Mouse (Mus musculus): ENCODE measurements around the gene Triml2. TPM values are rescaled to one million over a fixed set of nuclear protein-coding genes. Genes with fewer than 3 reads are reported as not detected.

Gene Triml2
- total RNA-seq (2021) = not detected

- no peak for DNase-seq (ENCODE audit: extremely low spot score in 1 of 2, low spot score in 1 of 2)
Measured at GRCm38 (mm10) chr8:43180054-43180690, at the start of gene Triml2. Gene Triml2, plus strand, starts transcription at chr8:43180541.

- no peak for DNase-seq (ENCODE audit: extremely low spot score in 1 of 2, low spot score in 1 of 2)
Measured at GRCm38 (mm10) chr8:43141386-43141785, 39.0 kb upstream of the Triml2 start, which contains the start of gene Triml1. Gene Triml1, minus strand, starts transcription at chr8:43141486.

- DNase-seq (ENCODE audit: extremely low spot score in 1 of 2, low spot score in 1 of 2) = no peak
Measured at GRCm38 (mm10) chr8:43149307-43149706, 31.0 kb upstream of the Triml2 start.

- no peak for DNase-seq (ENCODE audit: extremely low spot score in 1 of 2, low spot score in 1 of 2)
Measured at GRCm38 (mm10) chr8:43163255-43163654, 17.1 kb upstream of the Triml2 start.

- DNase-seq (ENCODE audit: extremely low spot score in 1 of 2, low spot score in 1 of 2) = no peak
Measured at GRCm38 (mm10) chr8:43164453-43164852, 15.9 kb upstream of the Triml2 start.

- DNase-seq (ENCODE audit: extremely low spot score in 1 of 2, low spot score in 1 of 2) = no peak
Measured at GRCm38 (mm10) chr8:43168083-43168482, 12.3 kb upstream of the Triml2 start.

- DNase-seq (ENCODE audit: extremely low spot score in 1 of 2, low spot score in 1 of 2) = no peak
Measured at GRCm38 (mm10) chr8:43169249-43169755, 11.0 kb upstream of the Triml2 start.

GRCm38 (mm10) chr8:43176766-43177486 lies 3.4 kb upstream of the Triml2 start:
- DNase-seq (ENCODE audit: extremely low spot score in 1 of 2, low spot score in 1 of 2) = no peak

- no peak for DNase-seq (ENCODE audit: extremely low spot score in 1 of 2, low spot score in 1 of 2)
Measured at GRCm38 (mm10) chr8:43178263-43178662, 2.1 kb upstream of the Triml2 start.

GRCm38 (mm10) chr8:43179189-43179588 lies 1.2 kb upstream of the Triml2 start:
- DNase-seq (ENCODE audit: extremely low spot score in 1 of 2, low spot score in 1 of 2) = no peak

- no peak for DNase-seq (ENCODE audit: extremely low spot score in 1 of 2, low spot score in 1 of 2)
Measured at GRCm38 (mm10) chr8:43182281-43182680, 1.9 kb downstream of the Triml2 start.

GRCm38 (mm10) chr8:43215554-43215953 lies 35.2 kb downstream of the Triml2 start:
- no peak for DNase-seq (ENCODE audit: extremely low spot score in 1 of 2, low spot score in 1 of 2)

GRCm38 (mm10) chr8:43243326-43243725 lies 63.0 kb downstream of the Triml2 start:
- no peak for DNase-seq (ENCODE audit: extremely low spot score in 1 of 2, low spot score in 1 of 2)

Other genes starting within 250 kb of the Triml2 start
- gene Triml1, start 39.1 kb upstream of the Triml2 start, total RNA-seq (2021) = not detected
- gene Zfp42, start 126.4 kb downstream of the Triml2 start, total RNA-seq (2021) = not detected